Mouse (Mus musculus) bone marrow, adult 2 months (tissue): ENCODE data around the gene Gm45799. TPM values are rescaled to one million over a fixed set of nuclear protein-coding genes. Genes with fewer than 3 reads are reported as not detected.

Source experiments
- H3K27ac ChIP-seq: fragments of 200-500 bp; 2 replicates; pipeline ENCODE4 v1.5.1; 2012; ENCODE audit warnings: low read depth, mild to moderate bottlenecking, control low read depth, inconsistent platforms, low read length; ENCODE audit not compliant: control insufficient read depth, poor library complexity, insufficient read depth
- H3K4me1 ChIP-seq: fragments of 200-500 bp; 2 replicates; pipeline ENCODE4 v1.6.1; 2011; ENCODE audit warnings: low read length; ENCODE audit not compliant: control insufficient read depth, insufficient read depth
- H3K4me3 ChIP-seq: fragments of 200-500 bp; replicated peaks from 2 replicates; pipeline ENCODE3; 2011; ENCODE audit warnings: mild to moderate bottlenecking, low read depth, low read length, control low read depth; ENCODE audit not compliant: control insufficient read depth
- CTCF ChIP-seq: fragments of 200-500 bp; IDR thresholded peaks from 2 replicates; pipeline ENCODE4 v1.5.1; 2011; ENCODE audit warnings: low read length, control low read depth; ENCODE audit not compliant: control insufficient read depth, insufficient read depth
- POLR2A ChIP-seq: fragments of 200-500 bp; IDR thresholded peaks from 2 replicates; pipeline ENCODE4 v1.6.1; 2011; ENCODE audit warnings: low read depth, mild to moderate bottlenecking, control low read depth, low read length, borderline replicate concordance; ENCODE audit not compliant: control insufficient read depth
- WGBS: fragments of 180-500 bp; shearing (Covaris S2); methylation state at CpG from one replicate; pipeline ENCODE4 v1.1.7; 2018; 5-methylcytosine and 5-hydroxymethylcytosine counted together
- polyA plus RNA-seq: library from polyadenylated mRNA; stranded (reverse); fragments of >200 nt; gene quantifications from 2 replicates; pipeline ENCODE4 v1.2.4, GENCODE M21; 2011; ENCODE audit warnings: low replicate concordance; ENCODE audit not compliant: missing spikeins, insufficient read depth, insufficient read length

The Gm45799 gene
- polyA plus RNA-seq, 1 experiment: 6.0 TPM

DNA sequence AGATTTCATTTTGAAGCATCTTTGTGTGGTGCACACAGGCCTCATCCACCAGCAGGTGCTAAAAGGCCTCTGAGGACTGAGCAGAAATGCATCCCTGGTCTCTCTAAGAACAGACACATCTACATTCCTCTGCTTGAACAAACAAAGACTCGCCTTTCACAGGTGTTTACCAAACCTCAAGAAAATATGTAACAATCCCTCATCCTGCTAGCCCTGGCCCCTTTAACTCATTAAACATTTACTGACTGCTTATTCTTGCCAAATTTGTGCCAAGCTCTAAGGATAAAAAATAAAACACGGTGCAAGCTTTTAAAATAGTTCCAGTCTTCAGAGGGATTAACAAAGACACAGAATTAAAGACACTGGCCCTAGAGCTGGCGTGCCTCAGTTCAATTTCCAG is 20.7 kb upstream of the Gm45799 start:
- WGBS: 79% methylated on average over 3 of the region's 3 CpGs

DNA sequence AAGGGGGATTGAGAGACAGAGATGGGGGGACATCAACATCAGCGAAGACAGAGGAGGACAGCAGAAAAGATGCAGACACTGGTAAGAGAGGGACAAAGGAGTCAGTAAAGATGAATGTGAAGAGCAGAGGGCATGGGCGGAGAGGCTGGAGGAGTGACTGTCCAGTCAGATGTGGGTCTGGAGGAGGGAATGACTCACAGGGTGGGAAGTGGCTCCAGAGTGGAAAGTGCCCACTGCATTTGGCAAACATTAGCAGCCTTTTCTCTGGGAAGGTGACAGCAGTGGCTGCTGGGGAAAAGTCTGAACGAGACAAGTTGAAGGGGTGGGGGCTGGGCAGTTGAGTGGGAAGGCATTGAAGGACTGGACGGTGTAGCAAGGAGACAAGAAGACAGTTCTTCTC is 19.3 kb upstream of the Gm45799 start:
- TF ChIP-seq POLR2A (no peak), CTCF (no peak)
- no peaks in the 10 kb centered on the region for H3K4me1 ChIP-seq
- no peak overlapping the region for H3K4me3 ChIP-seq
- WGBS: 83% methylated on average over 4 of the region's 4 CpGs
- H3K27ac ChIP-seq: no peak overlapping the region

More for the DNA sequence above, 20.7 kb upstream of the Gm45799 start:
- TF ChIP-seq CTCF (no peak), POLR2A (no peak)
- Histone ChIP-seq H3K4me3 (no peak overlapping the region), H3K4me1 (no peaks in the 10 kb centered on the region), H3K27ac (no peak overlapping the region)

DNA sequence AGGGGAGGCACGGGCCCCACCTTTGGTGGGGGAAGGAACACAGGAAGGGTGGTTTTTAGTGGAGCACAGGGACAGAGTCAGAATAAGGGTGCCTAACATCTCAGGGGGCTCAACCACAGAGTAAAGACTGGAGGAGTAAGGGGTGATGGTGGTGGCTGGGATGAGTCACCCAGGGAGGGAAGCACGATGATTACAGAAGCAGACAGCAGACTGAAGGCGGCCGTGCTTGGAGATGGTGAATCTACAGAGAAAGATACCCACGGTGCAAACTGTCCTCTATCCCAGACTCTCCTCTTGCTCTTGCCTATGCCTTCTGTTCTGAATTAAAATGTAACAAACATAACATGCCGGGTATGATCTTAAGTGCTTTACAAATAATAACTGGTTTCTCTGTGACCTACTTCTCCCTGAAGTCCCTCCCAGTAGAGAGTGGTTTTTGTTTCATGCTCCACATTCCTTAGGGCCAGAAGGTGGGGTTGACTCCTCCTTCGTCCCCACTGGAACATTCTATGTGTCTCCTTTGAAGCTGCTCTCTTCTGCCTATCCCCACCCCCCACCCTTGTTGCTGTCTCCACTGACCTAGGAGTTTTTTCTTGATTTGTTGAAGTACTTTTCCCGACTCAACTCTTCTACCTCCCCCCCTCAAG is 18.6 kb upstream of the Gm45799 start:
- WGBS: 78% methylated on average over 8 of the region's 8 CpGs
- H3K27ac ChIP-seq: no peak overlapping the region
- no peak for TF ChIP-seq CTCF
- no peak for TF ChIP-seq POLR2A

DNA sequence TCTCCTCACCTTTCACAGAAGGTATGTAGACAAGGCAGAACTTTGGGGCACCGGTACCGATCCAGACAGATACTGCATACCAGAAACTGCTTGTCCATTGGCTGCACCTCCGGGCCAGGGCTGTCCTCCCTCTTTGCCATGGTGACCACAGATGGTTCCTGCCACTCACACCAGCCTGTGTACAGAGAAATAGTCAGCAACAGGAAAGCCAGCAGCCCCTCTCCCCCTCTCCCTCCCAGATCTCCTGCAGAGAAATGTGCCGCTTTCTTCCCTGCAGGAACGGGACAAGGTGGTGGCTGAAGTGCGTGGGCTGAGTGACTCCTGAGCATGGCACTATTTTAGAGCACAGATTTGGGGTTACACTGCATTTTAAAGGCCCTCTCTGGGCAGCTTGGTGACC is 15.0 kb upstream of the Gm45799 start:
- Histone ChIP-seq H3K27ac (no peak overlapping the region), H3K4me3 (no peak overlapping the region), H3K4me1 (peaks cover 3% of the 10 kb centered on the region; the same call in 1 of the 2 replicates)
- TF ChIP-seq POLR2A (no peak), CTCF (no peak)
- WGBS: 92% methylated on average over 6 of the region's 6 CpGs

More for the DNA sequence above, 18.6 kb upstream of the Gm45799 start:
- Histone ChIP-seq H3K4me3 (no peak overlapping the region), H3K4me1 (no peaks in the 10 kb centered on the region)

DNA sequence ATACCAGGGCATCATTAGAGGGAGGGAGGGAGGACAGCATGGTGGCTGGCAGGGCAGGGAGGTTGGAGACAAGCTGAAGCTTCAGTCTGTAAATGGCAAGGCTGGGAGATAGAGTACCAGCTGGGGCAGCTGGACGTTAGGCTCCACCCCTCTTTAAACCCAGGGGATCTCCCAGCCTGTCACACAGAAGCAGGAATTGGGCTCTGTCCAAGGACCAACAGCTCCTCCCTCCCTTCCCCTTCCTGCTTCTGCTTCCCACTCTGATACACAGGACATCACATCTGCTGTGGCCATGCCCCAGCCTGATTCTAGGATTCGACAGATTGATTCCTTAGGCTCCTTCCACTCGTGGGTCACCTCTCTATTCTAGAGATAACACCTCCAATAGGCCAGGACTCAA is 11.7 kb upstream of the Gm45799 start:
- TF ChIP-seq POLR2A (no peak), CTCF (no peak)
- Histone ChIP-seq H3K27ac (no peak overlapping the region), H3K4me3 (no peak overlapping the region), H3K4me1 (peaks cover 3% of the 10 kb centered on the region; the same call in 1 of the 2 replicates)
- 14% methylated on average over 3 of the region's 3 CpGs for WGBS

DNA sequence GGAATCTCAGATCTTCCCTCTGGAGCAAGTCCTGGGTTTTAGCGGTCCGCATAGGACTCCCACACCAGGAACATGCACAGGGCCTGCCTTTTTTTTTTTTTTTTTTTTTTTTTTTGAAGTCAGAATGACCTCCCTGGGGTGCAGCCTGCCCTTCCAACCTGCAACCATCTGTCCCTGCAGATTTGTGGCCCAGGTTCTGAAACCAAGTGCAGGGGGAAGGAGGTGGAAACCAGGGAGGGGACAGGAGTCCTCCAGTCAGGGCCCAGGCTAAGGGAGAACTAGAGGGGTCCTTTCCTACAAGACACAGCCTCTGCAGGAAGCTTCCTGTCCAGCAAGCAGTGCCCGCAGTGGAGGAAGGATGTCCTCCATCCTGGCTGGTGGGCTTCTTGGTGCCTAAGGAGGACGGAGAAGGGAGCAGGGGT is 7.8 kb upstream of the Gm45799 start:
- H3K27ac ChIP-seq: no peak overlapping the region
- peaks cover 1% of the 10 kb centered on the region; the same call in 1 of the 2 replicates for H3K4me1 ChIP-seq
- TF ChIP-seq CTCF (no peak), POLR2A (no peak)
- WGBS: 38% methylated on average over 4 of the region's 4 CpGs
- peak overlapping the region; percentile 39 for H3K4me3 ChIP-seq

DNA sequence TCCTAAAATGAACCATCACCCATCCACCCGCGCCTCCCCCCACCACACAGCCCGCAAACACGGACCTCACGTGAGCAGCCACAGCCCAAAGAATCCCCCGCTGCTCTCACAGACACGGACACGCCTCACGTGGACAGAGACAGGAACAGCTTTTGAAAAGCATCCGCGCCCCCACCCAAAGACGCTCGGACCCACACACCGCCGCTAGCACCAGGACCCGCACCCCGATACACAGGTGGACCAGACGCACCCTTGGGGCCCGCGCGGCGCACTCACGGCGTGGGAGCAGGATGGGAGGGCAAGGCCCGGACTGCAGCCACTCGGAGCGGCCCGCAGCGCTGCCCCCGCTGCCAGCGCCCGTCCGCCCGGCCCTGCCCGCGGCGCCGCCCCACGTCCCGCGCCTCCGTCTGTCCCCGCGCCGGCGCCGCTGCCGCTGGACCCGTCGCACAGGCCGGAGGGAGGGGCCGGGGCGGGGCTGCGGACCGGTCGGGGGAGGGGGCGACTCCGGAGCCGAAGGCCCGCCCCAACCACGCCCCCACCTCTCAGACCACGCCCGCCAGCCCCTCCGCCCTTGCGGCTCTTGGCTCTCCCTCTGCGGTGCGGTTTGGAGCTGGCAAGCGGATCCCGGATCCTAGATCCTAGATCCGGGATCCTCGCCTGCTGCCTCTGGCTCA is 7.1 kb upstream of the Gm45799 start, which contains the start of gene Trim3:
TSS of gene Trim3 (minus strand) at position 445 of the 674 bp plus-strand sequence.
- H3K4me1 ChIP-seq: peaks cover 1% of the 10 kb centered on the region; the same call in 1 of the 2 replicates
- peak within 1 kb of the TSS; percentile 73 for H3K4me3 ChIP-seq
- peak within 1 kb of the TSS; percentile 36 for H3K27ac ChIP-seq
- TF ChIP-seq POLR2A: peak; percentile 8; the same call in 1 of the 2 replicates
- TF ChIP-seq CTCF: no peak
- 1% methylated on average over 71 of the region's 71 CpGs for WGBS

DNA sequence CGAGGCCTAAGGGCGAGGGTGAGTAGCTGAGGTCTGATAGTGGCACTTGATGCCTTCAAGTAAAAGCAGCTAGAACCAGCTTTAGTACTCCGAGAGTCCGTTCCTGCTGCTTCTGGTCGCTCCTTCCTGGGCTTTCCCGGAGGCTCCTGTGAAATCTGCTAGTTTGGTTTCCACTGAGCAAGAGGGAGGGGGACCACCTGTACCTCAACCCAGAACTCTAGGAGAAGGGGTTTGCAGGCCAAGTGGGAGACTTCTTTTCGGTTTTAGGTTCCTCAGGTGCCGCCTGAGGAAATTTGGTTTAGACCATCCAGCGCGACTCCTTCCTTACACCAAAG is 6.6 kb upstream of the Gm45799 start:
- H3K27ac ChIP-seq: no peak overlapping the region; the same call in 1 of the 2 replicates
- TF ChIP-seq CTCF (no peak), POLR2A (no peak)
- H3K4me1 ChIP-seq: no peaks in the 10 kb centered on the region; the same call in 1 of the 2 replicates
- 1% methylated on average over 10 of the region's 10 CpGs for WGBS
- H3K4me3 ChIP-seq: peak overlapping the region; percentile 73
